Mouse (Mus musculus) embryonic facial prominence, embryonic 10.5 days (tissue): ENCODE results near the gene Dnajc1. TPM values are rescaled to one million over a fixed set of nuclear protein-coding genes. Genes with fewer than 3 reads are reported as not detected.

Experiments used
- DNase-seq: peaks from one replicate; pipeline ENCODE4 v3.0.0-alpha.2; 2017; ENCODE audit warnings: low spot score
- H3K27ac ChIP-seq: fragments of 300-500 bp; sonication (generic); replicated peaks from 2 replicates; pipeline ENCODE4 v1.5.1; 2016; ENCODE audit warnings: mild to moderate bottlenecking
- H3K27me3 ChIP-seq: fragments of 300-500 bp; sonication (generic); replicated peaks from 2 replicates; pipeline ENCODE4 v1.6.1; 2016; ENCODE audit warnings: low read depth, mild to moderate bottlenecking; ENCODE audit not compliant: poor library complexity, severe bottlenecking
- H3K36me3 ChIP-seq: fragments of 300-500 bp; sonication (generic); replicated peaks from 2 replicates; pipeline ENCODE4 v1.6.1; 2016; ENCODE audit warnings: mild to moderate bottlenecking, moderate library complexity
- H3K4me1 ChIP-seq: fragments of 300-500 bp; sonication (generic); 2 replicates; pipeline ENCODE4 v1.6.1; 2016
- H3K4me3 ChIP-seq: fragments of 300-500 bp; sonication (generic); 2 replicates; pipeline ENCODE4 v1.5.1; 2016; ENCODE audit warnings: mild to moderate bottlenecking, moderate library complexity
- H3K9me3 ChIP-seq: fragments of 300-500 bp; sonication (generic); 2 replicates; pipeline ENCODE4 v1.6.1; 2016; ENCODE audit warnings: mild to moderate bottlenecking
- WGBS: fragments of 180-500 bp; shearing (Covaris S2); methylation state at CpG from one replicate; pipeline ENCODE4 v1.1.7; 2016; 5-methylcytosine and 5-hydroxymethylcytosine counted together
- polyA plus RNA-seq: library from polyadenylated mRNA; unstranded; fragments of >200 nt; fragmentation: Nextera tagmentation; extraction: Ambion mirVana; gene quantifications from 2 replicates; pipeline ENCODE4 v1.2.1, GENCODE M21; 2016

Dnajc1 gene
- polyA plus RNA-seq, 1 experiment from 2014 or later, result 30.6 TPM

- H3K4me1 ChIP-seq, result no peaks in the 10 kb centered on the region
- H3K36me3 ChIP-seq, result peaks cover 76% of the 10 kb centered on the region
- DNase-seq, result no peak
- H3K4me3 ChIP-seq, result no peak overlapping the region
- H3K27ac ChIP-seq, result no peak overlapping the region
- 49% methylated on average over 1 of the region's 1 CpGs for WGBS
- no peaks in the 10 kb centered on the region for H3K27me3 ChIP-seq
- no peaks in the 10 kb centered on the region for H3K9me3 ChIP-seq
These were observed 217.4 kb downstream of the Dnajc1 start for GRCm38 (mm10) chr2:18175234-18175633.

GRCm38 (mm10) chr2:18169174-18169948, 223.3 kb downstream of the Dnajc1 start:
- H3K27ac ChIP-seq, result no peak overlapping the region
- DNase-seq, result no peak
- no peak overlapping the region for H3K4me3 ChIP-seq
- peaks cover 47% of the 10 kb centered on the region for H3K36me3 ChIP-seq
- H3K4me1 ChIP-seq, result no peaks in the 10 kb centered on the region
- no peaks in the 10 kb centered on the region for H3K9me3 ChIP-seq
- WGBS, result 85% methylated on average over 1 of the region's 1 CpGs
- no peaks in the 10 kb centered on the region for H3K27me3 ChIP-seq

- no peak overlapping the region for H3K4me3 ChIP-seq
- 91% methylated on average over 2 of the region's 2 CpGs for WGBS
- H3K9me3 ChIP-seq, result no peaks in the 10 kb centered on the region
- no peak for DNase-seq
- no peaks in the 10 kb centered on the region for H3K4me1 ChIP-seq
- H3K36me3 ChIP-seq, result peaks cover 48% of the 10 kb centered on the region
- H3K27ac ChIP-seq, result no peak overlapping the region
- H3K27me3 ChIP-seq, result no peaks in the 10 kb centered on the region
These were observed 227.1 kb downstream of the Dnajc1 start for GRCm38 (mm10) chr2:18165511-18165910.

- no peak for DNase-seq
- Histone ChIP-seq H3K4me3 (no peak overlapping the region), H3K27ac (no peak overlapping the region), H3K36me3 (peaks cover 51% of the 10 kb centered on the region), H3K27me3 (no peaks in the 10 kb centered on the region), H3K4me1 (no peaks in the 10 kb centered on the region), H3K9me3 (no peaks in the 10 kb centered on the region)
- WGBS, result 92% methylated on average over 5 of the region's 5 CpGs
These were observed 231.6 kb downstream of the Dnajc1 start for GRCm38 (mm10) chr2:18160992-18161391.

GRCm38 (mm10) chr2:18159426-18159825, 233.2 kb downstream of the Dnajc1 start:
- WGBS, result 82% methylated on average over 3 of the region's 3 CpGs
- Histone ChIP-seq H3K36me3 (peaks cover 62% of the 10 kb centered on the region), H3K27ac (no peak overlapping the region), H3K27me3 (no peaks in the 10 kb centered on the region), H3K4me3 (no peak overlapping the region), H3K9me3 (no peaks in the 10 kb centered on the region), H3K4me1 (no peaks in the 10 kb centered on the region)
- DNase-seq, result no peak

- Histone ChIP-seq H3K9me3 (no peaks in the 10 kb centered on the region), H3K36me3 (peaks cover 63% of the 10 kb centered on the region), H3K4me1 (no peaks in the 10 kb centered on the region), H3K27me3 (no peaks in the 10 kb centered on the region), H3K27ac (no peak overlapping the region), H3K4me3 (no peak overlapping the region)
- WGBS, result 97% methylated on average over 3 of the region's 3 CpGs
- DNase-seq, result no peak
These were observed 236.5 kb downstream of the Dnajc1 start for GRCm38 (mm10) chr2:18156131-18156530.
